Mouse (Mus musculus): Measurements from ENCODE around the gene Slc2a4.

The Slc2a4 gene
- long read RNA-seq, experiment 1, partial matches to known transcripts: 1 of 3 reads
- long read RNA-seq, experiment 1, other reads (novel, unspliced or antisense): 0 of 3 reads
- long read RNA-seq, experiment 2, partial matches to known transcripts: 4 of 10 reads
- long read RNA-seq, experiment 2, other reads (novel, unspliced or antisense): 4 of 10 reads

GRCm38 (mm10) chr11:69948066-69948762 is at the start of gene Slc2a4:
TSS of gene Slc2a4 (minus strand) at chr11:69948188.
- intact Hi-C loops (cut with DNase I): no loop called here

- intact Hi-C loops (cut with DNase I): no loop called here
Measured at GRCm38 (mm10) chr11:69997070-69997509, 49.1 kb upstream of the Slc2a4 start.

- intact Hi-C loops (cut with DNase I): no loop called here
Measured at GRCm38 (mm10) chr11:69996161-69997061, 48.4 kb upstream of the Slc2a4 start.

- intact Hi-C loops (cut with DNase I): no loop called here
Measured at GRCm38 (mm10) chr11:69995391-69995960, 47.5 kb upstream of the Slc2a4 start, which contains the start of gene Phf23. TSS of gene Phf23 (plus strand) at chr11:69995777.

- intact Hi-C loops (cut with DNase I): no loop called here
Measured at GRCm38 (mm10) chr11:69994401-69995090, 46.6 kb upstream of the Slc2a4 start.

- intact Hi-C loops (cut with DNase I): no loop called here
Measured at GRCm38 (mm10) chr11:69992932-69993331, 44.9 kb upstream of the Slc2a4 start.

GRCm38 (mm10) chr11:69992396-69992795 is 44.4 kb upstream of the Slc2a4 start:
- intact Hi-C loops (cut with DNase I): no loop called here

- intact Hi-C loops (cut with DNase I): no loop called here
Measured at GRCm38 (mm10) chr11:69991711-69992110, 43.7 kb upstream of the Slc2a4 start.

- intact Hi-C loops (cut with DNase I): no loop called here
Measured at GRCm38 (mm10) chr11:69990850-69991691, 43.1 kb upstream of the Slc2a4 start, which contains the start of gene Gabarap. TSS of gene Gabarap (plus strand) at chr11:69991143.

GRCm38 (mm10) chr11:69989949-69990348 is 42.0 kb upstream of the Slc2a4 start:
- intact Hi-C loops (cut with DNase I): no loop called here

GRCm38 (mm10) chr11:69984431-69984830 is 36.4 kb upstream of the Slc2a4 start:
- intact Hi-C loops (cut with DNase I): no loop called here

GRCm38 (mm10) chr11:69983377-69983776 is 35.4 kb upstream of the Slc2a4 start:
- intact Hi-C loops (cut with DNase I): no loop called here

- intact Hi-C loops (cut with DNase I): no loop called here
Measured at GRCm38 (mm10) chr11:69982877-69983276, 34.9 kb upstream of the Slc2a4 start.

GRCm38 (mm10) chr11:69982225-69982624 is 34.2 kb upstream of the Slc2a4 start, which contains the start of gene Elp5:
TSS of gene Elp5 (minus strand) at chr11:69982517.
- intact Hi-C loops (cut with DNase I): no loop called here

GRCm38 (mm10) chr11:69981141-69981762 is 33.3 kb upstream of the Slc2a4 start, which contains the start of gene Ctdnep1:
TSS of gene Ctdnep1 (plus strand) at chr11:69981156.
- intact Hi-C loops (cut with DNase I): no loop called here

- intact Hi-C loops (cut with DNase I): no loop called here
Measured at GRCm38 (mm10) chr11:69980196-69981140, 32.5 kb upstream of the Slc2a4 start.

GRCm38 (mm10) chr11:69979827-69980195 is 31.8 kb upstream of the Slc2a4 start:
- intact Hi-C loops (cut with DNase I): no loop called here

GRCm38 (mm10) chr11:69976271-69976670 is 28.3 kb upstream of the Slc2a4 start:
- intact Hi-C loops (cut with DNase I): no loop called here
